Mouse (Mus musculus) spleen, postnatal 10 days (tissue): ENCODE results near the gene Jph3.

Experiments
- DNase-seq, 2 experiments: peaks; one replicate each; pipeline ENCODE4 v3.0.0; 2021 to 2022; ENCODE audit warnings: low spot score in 2 of 2

Gene Jph3

DNA sequence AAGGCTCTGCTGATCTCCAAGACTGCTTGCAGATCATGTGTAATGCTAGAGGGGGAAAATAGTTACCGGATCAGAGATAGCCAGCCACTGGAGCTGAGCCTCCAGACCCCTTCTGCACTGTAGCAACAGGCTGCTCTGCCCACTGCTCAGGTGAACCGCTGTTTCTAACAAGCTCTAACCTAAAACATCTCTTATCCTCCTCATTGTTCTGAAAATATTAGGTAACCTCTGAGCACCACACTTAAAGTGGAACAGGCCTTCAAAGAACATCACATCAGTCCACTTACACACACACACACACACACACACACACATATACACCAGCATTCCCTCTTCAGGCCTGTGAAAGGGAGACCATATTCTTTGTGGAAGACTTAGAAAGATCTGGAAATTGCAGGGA lies 102.6 kb downstream of the Jph3 start:
- no peak for DNase-seq

DNA sequence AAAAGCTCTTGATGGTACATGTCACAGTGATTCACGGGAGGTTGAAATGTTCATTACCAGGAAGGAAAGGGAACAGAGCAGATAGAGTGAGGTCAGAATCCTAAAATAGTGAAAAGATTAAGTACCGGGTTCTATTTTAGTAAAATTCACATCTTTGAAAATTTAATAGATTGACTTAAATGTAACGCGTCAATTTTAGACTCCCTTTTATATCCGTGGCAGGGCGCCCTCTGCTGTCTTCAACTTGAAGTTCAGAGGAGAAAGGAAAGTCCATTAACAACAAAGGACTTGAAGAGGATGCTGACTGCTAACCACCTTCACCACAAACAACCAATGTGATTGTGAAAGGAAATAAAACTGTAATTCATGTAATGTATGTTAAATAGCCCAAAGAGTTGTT lies 103.1 kb downstream of the Jph3 start:
- peak; percentile 35 to 83 for DNase-seq

DNA sequence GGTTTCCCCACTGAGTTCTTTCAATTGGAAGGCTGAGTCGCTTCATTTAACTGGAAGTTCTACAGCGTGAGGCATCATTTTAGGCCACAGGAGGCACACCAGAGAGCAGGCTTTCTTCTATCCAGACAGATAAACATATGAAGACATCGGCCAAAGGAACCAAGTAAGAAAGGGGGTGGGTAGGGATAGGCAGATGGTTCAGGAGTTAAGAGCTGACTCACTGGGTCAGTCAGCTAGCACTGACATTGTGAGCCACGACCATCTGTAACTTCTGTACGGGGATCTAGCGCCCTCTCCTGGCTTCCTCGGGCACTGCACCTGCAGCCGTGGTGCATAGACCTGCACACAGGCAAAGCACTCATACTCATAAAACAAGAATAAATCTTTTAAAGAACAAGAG lies 111.8 kb downstream of the Jph3 start:
- DNase-seq = peak; percentile 44 to 77

DNA sequence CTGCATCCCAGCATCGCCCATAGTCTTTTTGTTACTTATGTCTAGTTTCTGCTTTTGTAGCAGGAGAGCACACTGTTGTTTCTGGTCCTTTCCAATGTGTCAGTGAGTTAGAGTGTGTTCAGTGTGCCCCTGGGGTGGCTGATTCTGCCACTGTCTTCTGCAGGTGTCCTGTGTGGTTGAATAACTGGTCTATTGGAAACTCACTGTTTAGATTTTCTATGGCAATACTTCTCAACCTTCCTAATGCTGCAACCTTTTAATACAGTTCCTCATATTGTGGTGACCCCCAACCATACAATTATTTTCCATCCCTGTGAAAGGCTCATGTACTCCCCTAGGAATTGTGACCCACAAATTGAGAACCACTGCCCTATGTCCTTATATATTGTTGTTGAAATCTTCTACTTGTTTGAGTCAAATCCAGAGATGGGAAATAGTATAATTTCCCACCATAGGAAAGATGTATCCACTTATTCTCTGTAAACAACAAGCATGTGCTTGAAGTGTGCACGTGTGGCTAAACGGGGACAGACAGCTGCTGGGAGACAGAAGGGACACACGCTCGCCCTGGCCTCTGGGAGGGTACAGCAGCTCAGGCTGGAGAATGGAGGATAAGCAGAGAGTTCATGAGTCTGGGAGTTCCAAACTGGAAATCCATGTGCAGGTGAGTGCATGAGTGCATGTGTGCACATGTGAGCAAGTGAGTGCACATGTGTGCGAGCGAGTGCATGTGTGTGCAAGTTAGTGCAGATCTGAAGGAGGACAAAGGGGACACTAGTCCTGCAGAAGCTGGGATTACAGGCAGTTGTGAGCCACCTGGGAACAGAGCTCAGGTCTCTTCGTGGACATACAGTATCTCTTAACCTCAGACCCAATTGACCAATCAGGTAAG lies 112.9 kb downstream of the Jph3 start:
- DNase-seq = peak in 1 of 2 experiments; percentile 8

GRCm38 (mm10) chr8:121843184-121843733 lies 113.8 kb downstream of the Jph3 start:
- DNase-seq = no peak
